14 mouse cellular contexts compared by ENCODE assay signal in genomic region chr3:98087551-98087950, GRCm38 (mm10).
"Had no signal": no experiment of that assay in that cellular context is flagged by ENCODE, and none has a peak within 500 bp of the region (broad histone marks: within the 10 kb centered on the region; RNA-seq: fewer than 3 reads in every experiment).

No protein-coding gene starts in this region.

- H3K9ac ChIP-seq: limb, embryonic 15.5 days; liver, embryonic 13.5 days; liver, postnatal 0 days; neural tube, embryonic 12.5 days; stomach, embryonic 15.5 days had no signal

- H3K4me3 ChIP-seq: limb, embryonic 15.5 days; liver, embryonic 13.5 days; midbrain, embryonic 10.5 days; myocyte; neural tube, embryonic 12.5 days; stomach, embryonic 15.5 days had no signal

- H3K4me2 ChIP-seq: limb, embryonic 15.5 days; liver, embryonic 13.5 days; neural tube, embryonic 12.5 days; stomach, embryonic 15.5 days had no signal

- H3K27ac ChIP-seq: midbrain, embryonic 10.5 days; neural tube, embryonic 12.5 days had no signal

- H3K9me3 ChIP-seq: limb, embryonic 15.5 days; liver, embryonic 13.5 days; midbrain, embryonic 10.5 days; neural tube, embryonic 12.5 days; stomach, embryonic 15.5 days had no signal

- H3K36me3 ChIP-seq: stomach, embryonic 15.5 days had no signal

- DNase-seq: kidney, adult 8-10 months; kidney, postnatal 36 days; layer of hippocampus, adult 9-11 months; liver, embryonic 13.5 days; liver, postnatal 0 days; lung, postnatal 36 days; midbrain, embryonic 14.5 days; spleen, adult 18-20 months; thymus, postnatal 36 days had no signal

- H3K27me3 ChIP-seq: limb, embryonic 15.5 days; liver, embryonic 13.5 days; neural tube, embryonic 12.5 days; stomach, embryonic 15.5 days had no signal

- ATAC-seq: liver, postnatal 0 days had no signal
